Mouse (Mus musculus) cortical plate, adult 2 months (tissue): Measurements from ENCODE around the gene Nr1h2. TPM values are rescaled to one million over a fixed set of nuclear protein-coding genes. Genes with fewer than 3 reads are reported as not detected.

Source experiments
- H3K27ac ChIP-seq: fragments of 200-500 bp; 2 replicates; pipeline ENCODE4 v1.5.1; 2012; ENCODE audit warnings: low read length, control low read depth, inconsistent platforms; ENCODE audit not compliant: insufficient read depth
- H3K4me1 ChIP-seq: fragments of 200-500 bp; 2 replicates; pipeline ENCODE4 v1.6.1; 2011; ENCODE audit warnings: low read length; ENCODE audit not compliant: control insufficient read depth, insufficient read depth
- H3K4me3 ChIP-seq: fragments of 200-500 bp; 2 replicates; pipeline ENCODE4 v1.5.1; 2011; ENCODE audit warnings: mild to moderate bottlenecking, low read length, control low read depth; ENCODE audit not compliant: insufficient read depth
- CTCF ChIP-seq: fragments of 200-500 bp; IDR thresholded peaks from 2 replicates; pipeline ENCODE4 v1.5.1; 2011; ENCODE audit warnings: mild to moderate bottlenecking, control low read depth, low read length; ENCODE audit not compliant: insufficient read depth; ENCODE audit errors: extremely low read depth
- POLR2A ChIP-seq: fragments of 200-500 bp; IDR thresholded peaks from 2 replicates; pipeline ENCODE4 v1.6.1; 2011; ENCODE audit warnings: mild to moderate bottlenecking, low read length, control low read depth; ENCODE audit not compliant: insufficient read depth; ENCODE audit errors: extremely low read depth
- polyA plus RNA-seq: library from polyadenylated mRNA; depleted of rRNA; stranded (reverse); fragments of >200 nt; gene quantifications from 2 replicates; pipeline ENCODE4 v1.2.3, GENCODE M21; 2012

Nr1h2 gene
- polyA plus RNA-seq, 1 experiment, result 89.6 TPM

DNA sequence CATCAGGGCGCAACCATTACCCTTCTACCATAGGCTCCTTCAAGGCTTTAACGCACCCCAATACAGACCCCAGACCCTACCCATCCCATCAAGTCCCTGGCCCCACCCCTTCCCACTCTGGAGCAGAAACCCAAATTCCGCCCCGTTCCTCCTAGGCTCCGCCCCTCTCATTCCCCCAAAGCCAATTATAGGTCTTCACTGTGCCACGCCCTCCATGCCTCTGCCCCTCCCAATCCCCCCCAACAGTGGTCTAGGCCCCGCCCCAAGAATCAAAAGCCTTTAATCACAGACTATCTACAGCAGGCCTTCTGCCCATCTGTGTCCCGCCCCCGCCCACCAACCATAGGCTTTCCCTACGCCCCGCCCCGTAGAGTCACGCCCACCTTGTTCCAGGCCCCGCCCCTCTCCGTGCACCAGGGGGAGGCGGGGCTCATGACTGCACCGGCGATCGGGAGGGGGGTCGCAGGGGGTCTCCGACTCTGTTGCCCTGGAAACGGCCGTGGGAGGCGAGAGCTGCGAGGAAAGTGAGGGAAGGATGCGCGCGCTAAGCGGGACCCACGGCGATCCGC, 471 bp downstream of the Nr1h2 start:
- H3K27ac ChIP-seq, result peak overlapping the region; percentile 51; the same call in 1 of the 2 replicates
- peak overlapping the region; percentile 37 for H3K4me3 ChIP-seq
- TF ChIP-seq CTCF (no peak), POLR2A (no peak)
- 0 out of 2 replicates have a peak, but pooled peaks cover 1% of the 10 kb centered on the region for H3K4me1 ChIP-seq

DNA sequence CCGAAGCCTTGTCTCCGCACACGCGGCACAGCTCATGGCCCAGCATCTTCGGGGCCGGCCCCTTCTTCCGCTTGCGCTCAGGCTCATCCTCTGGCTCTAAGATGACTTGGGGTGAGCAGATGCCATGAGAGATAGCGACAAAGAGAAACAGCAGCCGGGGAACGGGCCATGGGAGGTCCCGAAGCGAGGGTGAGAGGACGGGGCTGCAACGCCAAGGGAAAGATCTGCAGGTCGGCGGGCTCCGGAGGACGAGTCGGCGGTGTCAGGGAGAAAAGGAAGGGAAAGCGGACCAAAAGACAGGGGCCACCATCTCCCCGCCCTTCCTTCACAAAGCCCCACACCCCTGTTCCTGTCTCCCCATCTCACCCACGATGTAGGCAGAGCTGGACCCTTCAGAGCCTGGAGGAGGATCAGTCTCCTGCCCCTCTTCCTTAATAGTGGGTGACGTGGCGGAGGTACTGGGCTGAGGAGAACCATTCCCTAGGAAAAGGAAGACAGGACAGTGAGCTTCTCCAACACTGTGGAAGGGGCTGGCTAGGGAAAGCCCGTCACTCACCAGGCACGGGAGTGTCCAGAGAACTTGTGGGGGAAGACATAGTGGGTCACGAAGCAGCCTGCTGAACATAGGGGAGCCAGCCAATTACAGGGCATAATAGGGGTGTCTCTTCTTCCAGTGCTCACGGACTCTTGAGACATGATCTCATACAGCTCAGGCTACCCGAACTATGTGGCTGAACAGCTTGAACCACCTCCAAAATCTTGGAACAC, 1.4 kb downstream of the Nr1h2 start:
- Histone ChIP-seq H3K4me3 (no peak overlapping the region; the same call in 1 of the 2 replicates), H3K4me1 (0 out of 2 replicates have a peak, but pooled peaks cover 1% of the 10 kb centered on the region), H3K27ac (no peak overlapping the region)
- TF ChIP-seq CTCF, result no peak
- TF ChIP-seq POLR2A, result no peak

DNA sequence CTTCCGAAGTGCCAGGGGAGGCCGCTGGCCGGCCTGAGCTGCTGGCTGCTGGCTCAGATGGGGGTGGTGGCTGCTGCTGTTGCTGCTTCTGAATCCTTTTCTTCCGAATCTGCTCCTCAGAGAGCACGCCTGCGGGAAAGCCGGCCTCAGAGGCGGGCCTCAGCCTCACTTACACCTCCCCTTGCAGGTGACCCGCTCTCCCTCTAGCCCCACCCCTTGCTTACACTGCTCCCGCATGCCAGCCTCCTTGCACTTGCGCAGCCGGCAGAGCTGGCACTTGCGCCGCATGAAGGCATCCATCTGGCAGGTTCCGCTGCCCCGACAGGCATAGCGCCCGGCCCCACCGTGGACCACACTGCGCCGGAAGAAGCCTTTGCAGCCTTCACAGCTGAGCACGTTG, 2.0 kb downstream of the Nr1h2 start:
- 0 out of 2 replicates have a peak, but pooled peaks cover 1% of the 10 kb centered on the region for H3K4me1 ChIP-seq
- no peak overlapping the region for H3K27ac ChIP-seq
- no peak overlapping the region for H3K4me3 ChIP-seq
- TF ChIP-seq POLR2A, result no peak
- TF ChIP-seq CTCF, result no peak

DNA sequence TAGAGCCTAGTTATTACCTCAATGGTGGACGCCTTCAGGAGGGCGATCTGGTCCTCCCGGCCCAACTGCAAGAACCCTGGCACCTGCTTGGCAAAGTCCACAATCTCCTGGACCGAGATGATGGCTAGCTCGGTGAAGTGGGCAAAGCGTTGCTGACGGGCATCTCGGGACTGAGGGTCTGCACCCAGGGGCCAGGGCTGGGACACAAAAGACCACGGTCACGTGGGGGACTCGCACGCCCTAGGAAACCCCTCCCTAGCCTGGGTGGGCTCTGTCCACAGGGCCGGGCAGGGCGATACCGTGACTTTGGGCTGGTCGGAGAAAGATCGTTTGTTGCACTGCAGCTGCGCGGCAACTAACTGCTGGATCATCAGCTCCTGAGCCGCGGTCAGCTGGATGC, 2.5 kb downstream of the Nr1h2 start:
- Histone ChIP-seq H3K4me3 (no peak overlapping the region), H3K4me1 (0 out of 2 replicates have a peak, but pooled peaks cover 1% of the 10 kb centered on the region), H3K27ac (no peak overlapping the region)
- TF ChIP-seq CTCF (no peak), POLR2A (no peak)

DNA sequence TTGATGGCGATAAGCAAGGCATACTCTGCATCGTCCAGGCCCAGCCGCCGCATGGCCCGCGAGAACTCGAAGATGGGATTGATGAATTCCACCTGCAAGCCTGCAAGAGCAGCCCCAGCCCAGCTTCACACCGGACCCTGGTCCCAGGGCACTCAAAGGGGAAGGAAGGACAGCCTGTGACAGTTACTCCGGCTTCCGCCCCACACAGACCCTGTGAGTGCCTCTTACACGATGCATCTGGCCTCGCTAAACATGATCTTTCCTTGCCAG, 3.4 kb downstream of the Nr1h2 start:
- no peak overlapping the region for H3K4me3 ChIP-seq
- 0 out of 2 replicates have a peak, but pooled peaks cover 1% of the 10 kb centered on the region for H3K4me1 ChIP-seq
- no peak for TF ChIP-seq POLR2A
- no peak overlapping the region for H3K27ac ChIP-seq

DNA sequence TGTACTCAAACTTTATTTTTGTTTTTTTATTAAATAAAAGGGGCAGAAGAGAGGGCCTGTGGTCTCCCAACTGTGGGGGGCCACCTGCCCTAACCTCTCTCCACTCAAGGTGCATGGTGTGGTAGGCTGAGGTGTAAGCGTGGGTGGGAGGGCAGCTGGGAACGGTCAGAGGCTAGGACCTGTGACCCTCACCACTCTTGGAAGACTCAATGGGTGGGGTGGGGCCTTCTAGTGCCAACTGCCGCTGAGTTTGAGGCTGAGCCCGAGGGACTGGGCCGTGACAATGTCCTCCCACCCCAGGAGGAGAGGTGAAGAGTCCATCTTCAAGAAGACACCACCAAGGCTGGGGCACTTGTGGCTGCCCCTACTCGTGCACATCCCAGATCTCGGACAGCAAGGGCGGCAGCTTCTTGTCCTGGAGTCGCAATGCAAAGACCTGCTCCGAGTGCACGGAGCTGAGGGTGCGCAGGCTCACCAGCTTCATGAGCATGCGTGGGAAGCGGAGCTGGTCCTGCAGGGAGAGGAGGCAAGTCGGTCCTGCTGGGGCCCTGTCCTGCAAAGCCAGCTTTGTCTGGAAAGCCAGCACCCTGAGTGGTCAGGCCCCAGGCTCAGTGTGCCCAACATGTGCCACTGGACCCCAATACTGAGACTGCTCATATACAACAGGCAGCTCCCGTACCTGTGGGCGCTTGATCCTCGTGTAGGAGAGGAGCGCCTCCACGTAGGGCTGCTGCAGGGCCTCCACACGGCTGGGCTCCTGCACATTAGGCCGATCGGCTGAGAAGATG, 3.9 kb downstream of the Nr1h2 start:
- 0 out of 2 replicates have a peak, but pooled peaks cover 1% of the 10 kb centered on the region for H3K4me1 ChIP-seq
- H3K4me3 ChIP-seq, result no peak overlapping the region
- TF ChIP-seq CTCF (no peak), POLR2A (no peak)
- H3K27ac ChIP-seq, result no peak overlapping the region

DNA sequence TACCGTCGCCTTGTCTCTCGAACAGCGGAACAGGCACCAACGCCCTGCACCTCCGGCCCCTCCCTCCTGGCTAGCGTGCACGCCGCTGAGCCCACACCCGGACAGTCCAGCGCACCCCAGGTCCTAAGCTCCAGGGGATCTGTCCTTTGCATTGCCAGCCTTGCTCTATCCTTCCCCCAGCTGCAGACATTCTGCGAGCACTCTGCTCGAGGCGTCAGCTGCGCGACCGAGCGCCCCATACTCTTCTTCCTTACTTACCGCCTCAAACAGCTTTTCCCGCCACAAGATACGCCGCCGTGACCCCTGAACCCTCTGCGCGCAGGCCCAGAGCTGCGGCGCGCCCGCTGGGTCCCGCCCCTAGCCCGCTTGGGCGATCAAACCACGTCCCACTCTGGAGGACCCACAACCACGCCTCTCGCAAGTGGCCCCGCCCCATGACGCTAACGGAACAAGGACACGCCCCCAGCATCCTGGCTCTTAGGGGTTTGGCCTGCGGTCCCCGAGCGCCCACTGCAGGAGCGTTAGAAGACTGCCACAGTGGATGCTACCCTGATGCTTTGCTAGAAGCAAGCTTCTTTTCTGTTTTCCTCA, 5.2 kb downstream of the Nr1h2 start, which contains the start of gene Pold1:
Gene Pold1 (minus strand): TSS at position 353 of the 591 bp plus-strand sequence.
- Histone ChIP-seq H3K4me1 (0 out of 2 replicates have a peak, but pooled peaks cover 1% of the 10 kb centered on the region), H3K27ac (no peak within 1 kb of the TSS), H3K4me3 (peak within 1 kb of the TSS; percentile 42)
- TF ChIP-seq POLR2A (peak; percentile 44; the same call in 1 of the 2 replicates), CTCF (peak; percentile 80)

DNA sequence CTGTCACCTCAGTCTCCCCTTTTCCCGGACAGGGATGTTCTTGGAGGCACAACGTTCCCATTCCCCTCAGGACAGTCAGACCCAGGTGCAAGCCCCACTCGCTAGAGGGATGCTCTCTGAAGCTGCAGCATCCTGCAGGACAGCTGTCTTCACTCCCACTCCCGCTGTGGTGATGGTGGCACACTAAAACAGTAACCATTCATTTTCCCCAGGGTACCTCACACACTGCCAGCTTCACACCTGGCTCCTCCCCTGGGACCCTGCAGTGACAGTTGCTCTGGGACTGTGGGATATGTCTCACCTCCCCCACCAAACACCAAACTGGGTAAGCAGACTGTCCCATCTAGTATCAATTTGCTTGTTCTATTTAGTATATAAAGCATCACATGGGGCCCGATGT, 6.0 kb downstream of the Nr1h2 start:
- Histone ChIP-seq H3K4me3 (no peak overlapping the region; the same call in 1 of the 2 replicates), H3K4me1 (no peaks in the 10 kb centered on the region), H3K27ac (no peak overlapping the region)
- TF ChIP-seq CTCF (no peak), POLR2A (no peak)

DNA sequence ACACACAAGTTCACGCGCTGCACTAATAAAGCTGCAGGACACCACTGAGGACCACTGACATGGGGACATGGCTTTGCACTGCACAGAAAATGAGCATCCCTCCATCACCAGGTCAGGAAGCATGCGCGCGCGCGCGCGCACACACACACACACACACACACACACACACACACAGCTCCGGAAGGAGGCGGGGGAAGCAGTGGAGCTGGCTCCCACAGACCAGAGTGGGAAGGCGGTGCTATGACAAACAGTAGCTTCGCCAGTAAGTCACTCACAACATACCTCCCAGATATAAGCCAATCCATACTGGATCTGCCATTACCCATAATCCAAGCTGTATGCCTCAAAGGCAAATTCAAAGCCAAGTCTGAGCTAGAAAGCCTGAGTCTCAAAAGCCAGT, 6.7 kb downstream of the Nr1h2 start:
- Histone ChIP-seq H3K27ac (no peak overlapping the region), H3K4me3 (no peak overlapping the region), H3K4me1 (no peaks in the 10 kb centered on the region)
- TF ChIP-seq POLR2A (no peak), CTCF (no peak)
